Mouse (Mus musculus): ENCODE results near the gene Grwd1. TPM values are rescaled to one million over a fixed set of nuclear protein-coding genes. Genes with fewer than 3 reads are reported as not detected.

Gene Grwd1
- polyA plus RNA-seq, 1 experiment from 2014 or later = 37.6 TPM

DNA sequence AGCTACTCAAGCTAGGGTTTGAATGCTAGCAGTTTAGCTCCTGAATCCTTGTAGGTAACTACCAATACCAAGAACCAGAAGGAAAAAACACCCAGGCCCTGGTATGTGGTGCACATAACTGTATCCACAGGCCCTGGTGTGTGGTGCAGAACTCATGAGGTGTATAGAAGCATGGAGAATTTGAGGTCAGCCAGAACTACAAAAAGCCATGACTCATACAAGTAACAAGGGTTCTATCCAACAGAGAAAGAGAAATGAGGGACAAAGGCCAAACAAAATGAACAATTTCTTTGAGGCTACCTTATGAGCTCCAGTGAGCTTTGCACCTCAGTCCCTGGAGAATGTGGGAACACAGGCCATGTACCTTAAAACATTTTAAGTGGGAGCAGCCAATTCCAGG, 9.8 kb downstream of the Grwd1 start:
- no peak overlapping the region for H3K4me3 ChIP-seq (replicated peaks; ENCODE audit: low read length)
- H3K4me1 ChIP-seq (replicated peaks; ENCODE audit: control insufficient read depth, insufficient read depth, low read length) = no peaks in the 10 kb centered on the region
- no peak overlapping the region for H3K4me2 ChIP-seq (replicated peaks)
- no peak for DNase-seq (ENCODE audit: low spot score)
- no peaks in the 10 kb centered on the region for H3K9me3 ChIP-seq (ENCODE audit: control insufficient read depth, low read length)
- H3K36me3 ChIP-seq (replicated peaks; ENCODE audit: control insufficient read depth, insufficient read depth) = peaks cover 30% of the 10 kb centered on the region
- ATAC-seq (ENCODE audit: low FRiP score) = no peak
- no peaks in the 10 kb centered on the region for H3K27me3 ChIP-seq (ENCODE audit: control insufficient read depth, insufficient read depth, low read length)
- no peak overlapping the region for H3K9ac ChIP-seq
- H3K27ac ChIP-seq = no peak overlapping the region

DNA sequence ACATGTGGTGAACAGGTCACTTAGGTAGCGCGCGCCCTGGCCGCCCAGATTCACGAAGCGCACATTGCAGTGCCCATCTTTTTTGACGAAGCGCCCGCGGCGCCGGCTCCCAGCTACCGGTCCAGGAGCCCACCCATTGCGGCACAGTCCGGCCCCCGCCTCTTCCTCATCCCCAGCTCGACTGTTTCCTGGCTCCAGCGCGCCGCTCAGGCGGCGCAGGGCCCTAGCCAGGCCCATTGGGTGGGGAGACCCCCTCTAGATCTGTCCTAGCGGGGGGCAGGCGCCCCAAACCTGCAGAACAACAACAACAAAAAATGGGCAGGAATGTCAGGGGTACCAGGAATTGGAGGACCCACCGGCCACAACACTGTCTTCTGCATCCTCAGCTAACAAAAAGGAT, 10.9 kb downstream of the Grwd1 start:
- Histone ChIP-seq H3K9ac (no peak overlapping the region), H3K4me1 (replicated peaks; ENCODE audit: control insufficient read depth, insufficient read depth, low read length) (peaks cover 5% of the 10 kb centered on the region; the same call in 1 of the 2 replicates), H3K9me3 (ENCODE audit: control insufficient read depth, low read length) (no peaks in the 10 kb centered on the region), H3K36me3 (replicated peaks; ENCODE audit: control insufficient read depth, insufficient read depth) (peaks cover 19% of the 10 kb centered on the region), H3K27ac (no peak overlapping the region), H3K4me3 (replicated peaks; ENCODE audit: low read length) (no peak overlapping the region), H3K4me2 (replicated peaks) (0 out of 2 replicates have a peak overlapping the region, but pooled peaks have one; percentile 19), H3K27me3 (ENCODE audit: control insufficient read depth, insufficient read depth, low read length) (no peaks in the 10 kb centered on the region)
- 12% methylated on average over 25 of the region's 25 CpGs for WGBS
- ATAC-seq (ENCODE audit: low FRiP score) = no peak
- DNase-seq (ENCODE audit: low spot score) = no peak

DNA sequence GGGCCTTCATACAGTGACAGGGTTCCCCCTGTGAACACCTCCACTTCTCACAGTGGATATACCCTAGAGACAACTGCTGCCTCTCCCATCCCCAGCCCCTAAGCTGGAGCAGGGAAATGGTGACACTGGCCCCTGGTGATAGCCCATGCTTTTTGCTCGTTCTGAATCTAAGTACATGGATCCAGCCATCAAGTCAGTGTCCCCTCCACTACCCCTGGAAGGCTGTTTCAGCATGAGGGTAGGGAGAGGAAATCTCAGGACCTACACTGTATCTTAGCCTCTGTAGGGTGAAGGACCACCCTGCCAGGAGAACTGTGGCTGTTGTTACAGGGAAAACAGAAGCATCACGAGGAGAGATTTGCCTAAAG, 14.8 kb downstream of the Grwd1 start:
- DNase-seq (ENCODE audit: low spot score) = no peak
- H3K9ac ChIP-seq = 0 out of 2 replicates have a peak overlapping the region, but pooled peaks have one; percentile 6
- no peak overlapping the region for H3K27ac ChIP-seq

DNA sequence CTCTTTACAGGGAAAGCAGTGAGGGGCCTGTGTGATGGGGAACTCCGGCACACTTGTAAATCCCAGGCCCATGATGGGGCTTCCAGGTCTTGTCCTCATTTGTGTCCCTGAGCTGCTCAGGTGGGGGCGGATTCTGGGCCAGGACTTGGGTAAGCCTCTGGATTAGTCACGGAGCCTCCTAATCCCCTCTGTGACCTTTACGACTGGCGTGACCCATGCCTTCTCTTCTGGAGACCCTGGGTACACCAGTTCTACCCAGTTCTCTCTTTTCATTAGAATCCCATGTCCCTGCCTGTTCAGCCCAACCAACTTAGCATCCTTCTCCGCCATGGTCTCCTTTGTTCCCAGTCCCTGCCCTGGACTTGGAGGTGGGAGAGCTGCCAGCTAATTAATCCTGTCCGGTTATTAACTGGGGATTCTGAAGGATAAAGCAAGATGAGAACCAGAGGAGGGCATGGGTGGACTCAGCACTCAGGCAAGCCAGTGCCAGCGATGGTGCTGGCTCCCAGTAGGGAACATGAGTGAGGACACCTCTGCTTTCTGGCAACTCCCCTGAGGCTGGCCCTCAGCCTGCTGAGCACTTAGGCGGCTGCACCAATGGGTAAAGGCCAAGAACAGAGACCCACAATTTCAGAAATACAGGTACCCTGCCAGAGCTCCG, 15.3 kb downstream of the Grwd1 start:
- Histone ChIP-seq H3K4me1 (replicated peaks; ENCODE audit: control insufficient read depth, insufficient read depth, low read length) (peaks cover 21% of the 10 kb centered on the region), H3K4me3 (replicated peaks; ENCODE audit: low read length) (no peak overlapping the region), H3K27me3 (ENCODE audit: control insufficient read depth, insufficient read depth, low read length) (no peaks in the 10 kb centered on the region), H3K9me3 (ENCODE audit: control insufficient read depth, low read length) (no peaks in the 10 kb centered on the region), H3K36me3 (replicated peaks; ENCODE audit: control insufficient read depth, insufficient read depth) (peaks cover 27% of the 10 kb centered on the region), H3K9ac (0 out of 2 replicates have a peak overlapping the region, but pooled peaks have one; percentile 6), H3K27ac (peak overlapping the region; percentile 52), H3K4me2 (replicated peaks) (peak overlapping the region; percentile 48)
- DNase-seq (ENCODE audit: low spot score) = no peak
- no peak for ATAC-seq (ENCODE audit: low FRiP score)
- 30% methylated on average over 10 of the region's 10 CpGs for WGBS

More for the DNA sequence above, 14.8 kb downstream of the Grwd1 start:
- no peaks in the 10 kb centered on the region for H3K27me3 ChIP-seq (ENCODE audit: control insufficient read depth, insufficient read depth, low read length)
- no peaks in the 10 kb centered on the region for H3K9me3 ChIP-seq (ENCODE audit: control insufficient read depth, low read length)
- 60% methylated on average over 2 of the region's 2 CpGs for WGBS
- no peak for ATAC-seq (ENCODE audit: low FRiP score)
- no peak overlapping the region for H3K4me3 ChIP-seq (replicated peaks; ENCODE audit: low read length)
- peaks cover 21% of the 10 kb centered on the region for H3K4me1 ChIP-seq (replicated peaks; ENCODE audit: control insufficient read depth, insufficient read depth, low read length)
- H3K36me3 ChIP-seq (replicated peaks; ENCODE audit: control insufficient read depth, insufficient read depth) = peaks cover 22% of the 10 kb centered on the region
- H3K4me2 ChIP-seq (replicated peaks) = no peak overlapping the region

DNA sequence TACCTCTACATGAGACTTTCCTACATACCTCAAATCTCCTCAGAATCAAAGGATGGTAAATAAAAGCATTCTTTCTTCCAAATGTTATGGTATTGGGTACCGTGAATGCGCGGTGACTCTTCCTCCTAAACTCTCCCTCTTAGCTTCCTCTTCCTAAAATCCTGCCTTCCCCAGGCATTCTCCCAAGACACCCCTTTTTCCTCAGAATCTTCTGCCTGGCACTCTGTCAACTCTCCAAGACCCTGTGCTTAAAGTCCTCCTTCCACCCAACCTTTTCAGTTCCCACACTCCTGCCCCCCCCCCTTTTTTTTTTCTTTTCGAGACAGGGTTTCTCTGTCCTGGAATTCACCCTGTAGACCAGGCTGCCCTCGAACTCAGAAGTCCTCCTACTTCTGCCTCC, 15.9 kb downstream of the Grwd1 start:
- peak overlapping the region; percentile 48 for H3K4me2 ChIP-seq (replicated peaks)
- peaks cover 21% of the 10 kb centered on the region for H3K4me1 ChIP-seq (replicated peaks; ENCODE audit: control insufficient read depth, insufficient read depth, low read length)
- no peaks in the 10 kb centered on the region for H3K27me3 ChIP-seq (ENCODE audit: control insufficient read depth, insufficient read depth, low read length)
- 0% methylated on average over 5 of the region's 5 CpGs for WGBS
- 0 out of 2 replicates have a peak overlapping the region, but pooled peaks have one; percentile 6 for H3K9ac ChIP-seq
- DNase-seq (ENCODE audit: low spot score) (no peak), ATAC-seq (ENCODE audit: low FRiP score) (no peak)
- H3K9me3 ChIP-seq (ENCODE audit: control insufficient read depth, low read length) = no peaks in the 10 kb centered on the region
- peak overlapping the region; percentile 52 for H3K27ac ChIP-seq
- peaks cover 33% of the 10 kb centered on the region for H3K36me3 ChIP-seq (replicated peaks; ENCODE audit: control insufficient read depth, insufficient read depth)
- H3K4me3 ChIP-seq (replicated peaks; ENCODE audit: low read length) = peak overlapping the region; percentile 18

DNA sequence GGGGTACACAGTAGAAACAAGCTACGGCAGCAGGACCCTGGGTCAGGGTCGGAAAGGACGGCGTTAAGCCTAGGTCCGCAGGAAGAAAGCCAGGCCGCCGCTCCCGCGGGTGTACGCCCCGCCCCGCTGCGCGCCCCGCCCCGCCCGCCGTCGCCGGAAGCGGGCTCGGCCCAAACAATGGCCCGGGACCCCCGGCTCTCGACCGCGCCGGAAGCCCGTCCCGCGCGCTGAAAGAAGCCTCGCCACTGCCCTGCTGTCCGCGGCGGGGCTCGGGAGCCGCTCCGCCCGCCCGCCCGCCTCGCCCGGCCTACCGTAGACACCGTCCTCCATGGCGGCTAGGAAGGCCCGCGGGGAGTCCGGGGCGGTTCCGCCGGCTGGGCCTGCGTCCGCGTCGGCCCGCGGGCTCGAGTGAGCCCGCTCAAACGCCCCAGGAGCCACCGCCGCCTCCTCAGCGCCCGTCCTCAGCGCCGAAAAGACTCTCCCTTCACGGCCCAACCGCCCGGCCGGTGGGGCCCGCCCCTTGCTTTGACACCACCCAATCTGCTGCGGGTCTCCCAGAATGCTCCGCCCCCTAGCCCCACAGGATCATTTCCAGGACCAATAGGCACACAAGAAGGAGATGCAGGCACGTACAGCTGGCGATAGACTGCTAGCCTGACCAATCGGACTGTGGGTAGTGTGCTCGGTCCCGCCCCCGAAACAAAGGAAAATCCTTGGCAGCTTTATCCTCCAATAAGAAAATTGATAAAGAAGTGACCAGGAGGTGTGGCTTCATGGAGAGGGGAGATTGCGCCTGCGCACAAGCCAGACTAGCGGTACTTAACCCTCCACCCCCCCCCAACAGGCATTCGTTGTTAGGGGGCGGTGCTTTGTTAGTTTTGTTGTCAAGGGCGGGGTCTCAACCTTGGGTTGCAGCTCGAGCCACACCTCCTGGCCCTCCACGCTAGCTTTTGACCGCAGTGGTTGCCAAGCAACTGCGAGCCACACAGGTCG, 16.7 kb downstream of the Grwd1 start, which contains the start of gene Cyth2:
Cyth2 (minus strand) TSS at position 795 of the 993 bp plus-strand sequence.
- H3K36me3 ChIP-seq (replicated peaks; ENCODE audit: control insufficient read depth, insufficient read depth) = peaks cover 41% of the 10 kb centered on the region
- peak; percentile 100 for DNase-seq (ENCODE audit: low spot score)
- peak within 1 kb of the TSS; percentile 99 for H3K9ac ChIP-seq
- H3K27ac ChIP-seq = peak within 1 kb of the TSS; percentile 100
- under 1% methylated on average over 64 of the region's 92 CpGs for WGBS
- H3K9me3 ChIP-seq (ENCODE audit: control insufficient read depth, low read length) = no peaks in the 10 kb centered on the region
- H3K4me2 ChIP-seq (replicated peaks) = peak within 1 kb of the TSS; percentile 93
- H3K4me1 ChIP-seq (replicated peaks; ENCODE audit: control insufficient read depth, insufficient read depth, low read length) = peaks cover 21% of the 10 kb centered on the region
- peak within 1 kb of the TSS; percentile 86 for H3K4me3 ChIP-seq (replicated peaks; ENCODE audit: low read length)
- ATAC-seq (ENCODE audit: low FRiP score) = peak; percentile 98
- H3K27me3 ChIP-seq (ENCODE audit: control insufficient read depth, insufficient read depth, low read length) = no peaks in the 10 kb centered on the region

DNA sequence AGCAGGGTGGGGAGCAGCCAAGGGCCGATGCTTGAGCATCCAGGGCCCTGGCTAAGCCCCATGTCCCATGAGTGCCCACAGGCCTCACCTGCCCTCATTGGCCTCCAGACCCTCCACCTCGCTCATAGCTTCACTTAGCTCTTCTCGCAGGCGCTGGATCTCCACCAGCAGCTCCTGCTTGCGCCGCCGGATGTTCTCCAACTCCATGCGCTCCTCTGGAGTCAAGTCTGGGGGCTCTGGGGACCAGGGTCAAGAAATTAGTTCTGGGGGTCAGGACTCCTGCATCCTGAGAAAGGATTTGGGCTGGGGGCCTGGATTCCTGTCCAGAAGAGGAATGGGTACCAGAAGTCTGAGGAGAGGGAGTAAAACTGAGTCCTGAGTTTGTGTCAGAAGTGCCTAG, 17.8 kb downstream of the Grwd1 start:
- peak overlapping the region; percentile 86 for H3K4me3 ChIP-seq (replicated peaks; ENCODE audit: low read length)

DNA sequence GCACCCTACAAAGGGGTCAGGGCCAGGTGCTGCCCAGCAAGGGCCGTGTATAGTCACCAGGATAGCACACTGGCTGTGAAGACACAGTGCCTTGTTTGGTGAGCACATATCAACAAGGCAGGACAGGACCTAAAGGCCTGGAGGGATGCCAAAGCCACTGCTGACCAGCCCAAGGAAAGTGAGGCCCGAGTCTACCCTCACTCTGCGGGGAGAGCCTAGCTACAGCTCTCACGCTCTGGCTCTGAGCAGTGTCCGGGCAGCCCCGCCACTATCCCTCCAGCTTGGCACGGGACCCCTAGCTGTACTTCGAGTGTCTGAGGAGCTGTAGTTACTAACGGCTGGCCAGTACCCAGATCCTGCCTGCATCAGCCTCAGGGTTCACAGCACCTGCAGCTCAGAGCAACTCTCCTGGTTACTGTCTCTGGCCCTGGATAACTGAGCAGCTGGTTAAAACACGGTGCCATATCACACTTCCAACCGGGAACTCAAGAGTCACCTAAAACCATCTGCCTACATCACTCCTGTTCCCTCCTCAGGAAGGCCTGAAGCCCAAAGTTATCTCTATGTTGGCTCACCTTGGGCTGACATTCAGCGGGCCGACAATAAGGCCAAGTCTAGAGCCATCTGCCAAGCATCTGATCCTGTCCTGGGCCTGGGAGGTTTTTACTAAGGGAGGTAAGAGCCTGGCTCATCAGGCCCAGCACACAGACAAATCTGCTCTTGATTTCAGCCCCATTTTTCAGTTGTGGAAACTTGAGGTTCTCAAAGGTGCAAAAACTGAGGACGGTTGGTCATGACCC, 21.3 kb downstream of the Grwd1 start:
- H3K27ac ChIP-seq = no peak overlapping the region
- no peak for DNase-seq (ENCODE audit: low spot score)

More for the DNA sequence above, 17.8 kb downstream of the Grwd1 start:
- peak overlapping the region; percentile 100 for H3K27ac ChIP-seq
- 84% methylated on average over 8 of the region's 8 CpGs for WGBS
- H3K9ac ChIP-seq = peak overlapping the region; percentile 99
- peaks cover 52% of the 10 kb centered on the region for H3K36me3 ChIP-seq (replicated peaks; ENCODE audit: control insufficient read depth, insufficient read depth)
- DNase-seq (ENCODE audit: low spot score) (no peak), ATAC-seq (ENCODE audit: low FRiP score) (no peak)
- H3K4me1 ChIP-seq (replicated peaks; ENCODE audit: control insufficient read depth, insufficient read depth, low read length) = peaks cover 26% of the 10 kb centered on the region
- no peaks in the 10 kb centered on the region for H3K9me3 ChIP-seq (ENCODE audit: control insufficient read depth, low read length)
- H3K27me3 ChIP-seq (ENCODE audit: control insufficient read depth, insufficient read depth, low read length) = no peaks in the 10 kb centered on the region
- H3K4me2 ChIP-seq (replicated peaks) = peak overlapping the region; percentile 93

More for the DNA sequence above, 21.3 kb downstream of the Grwd1 start:
- no peak overlapping the region for H3K4me3 ChIP-seq (replicated peaks; ENCODE audit: low read length)
- H3K27me3 ChIP-seq (ENCODE audit: control insufficient read depth, insufficient read depth, low read length) = no peaks in the 10 kb centered on the region
- no peaks in the 10 kb centered on the region for H3K9me3 ChIP-seq (ENCODE audit: control insufficient read depth, low read length)
- peaks cover 19% of the 10 kb centered on the region for H3K4me1 ChIP-seq (replicated peaks; ENCODE audit: control insufficient read depth, insufficient read depth, low read length)
- 85% methylated on average over 14 of the region's 14 CpGs for WGBS
- H3K9ac ChIP-seq = no peak overlapping the region
- H3K4me2 ChIP-seq (replicated peaks) = no peak overlapping the region
- H3K36me3 ChIP-seq (replicated peaks; ENCODE audit: control insufficient read depth, insufficient read depth) = peaks cover 76% of the 10 kb centered on the region
- no peak for ATAC-seq (ENCODE audit: low FRiP score)

Data from hindbrain, embryonic 14.5 days (tissue).